Mouse (Mus musculus): ENCODE results near the gene Itga9.
"Not testable (repeated sequence)": the region's sequence is repeated elsewhere in the genome, so short reads cannot be mapped to it uniquely, and the experiment has no call there.

Gene Itga9

GRCm38 (mm10) chr9:118606148-118606816 lies at the start of gene Itga9:
Itga9 (plus strand) TSS chr9:118606690.
- peak; percentile 67 for DNase-seq

GRCm38 (mm10) chr9:118556951-118557780 lies 49.3 kb upstream of the Itga9 start:
- DNase-seq, result peak; percentile 9

DNA sequence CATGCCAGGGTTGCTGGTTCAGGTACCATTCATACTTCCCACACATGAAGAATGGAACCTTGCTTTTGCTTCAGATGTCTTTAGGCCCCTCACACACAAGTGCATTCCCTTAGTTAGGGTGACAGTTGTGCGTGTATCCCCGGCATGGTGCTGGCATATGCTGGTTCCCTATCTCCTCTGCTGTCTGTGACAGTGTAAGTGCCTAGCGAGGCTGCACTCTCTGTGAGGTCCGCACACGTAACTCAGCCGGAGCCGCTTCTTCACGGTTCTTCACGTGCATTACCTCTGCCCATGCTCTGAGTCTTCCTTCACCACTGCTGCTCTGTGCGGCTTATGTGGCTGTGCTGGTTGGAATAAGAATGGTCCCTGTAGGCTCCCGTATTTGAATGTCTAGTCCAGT lies 43.1 kb upstream of the Itga9 start:
- no peak for DNase-seq

- DNase-seq, result no peak
Measured at GRCm38 (mm10) chr9:118563866-118564265, 42.6 kb upstream of the Itga9 start.

DNA sequence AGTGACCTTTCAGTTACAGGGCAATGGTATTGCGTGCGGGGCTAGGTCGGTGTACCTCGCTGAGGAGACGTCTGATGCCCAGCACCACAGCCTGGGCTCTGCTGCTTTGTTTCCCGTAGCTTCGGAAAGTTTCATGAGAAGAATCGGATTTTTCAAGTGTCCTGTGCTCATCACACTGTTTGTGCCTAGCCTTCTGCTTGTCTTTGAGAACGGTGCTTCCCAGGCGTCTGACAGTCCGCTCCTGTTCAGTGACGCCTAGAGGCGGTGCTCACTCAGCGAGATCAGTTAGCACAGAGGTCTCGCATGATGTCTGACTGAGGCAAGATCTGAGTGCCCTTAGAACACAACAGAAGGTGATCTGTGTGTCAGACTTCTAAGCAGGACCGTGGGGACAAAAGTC lies 41.8 kb upstream of the Itga9 start:
- DNase-seq, result no peak

- no peak for DNase-seq
Measured at GRCm38 (mm10) chr9:118569328-118569727, 37.2 kb upstream of the Itga9 start.

DNA sequence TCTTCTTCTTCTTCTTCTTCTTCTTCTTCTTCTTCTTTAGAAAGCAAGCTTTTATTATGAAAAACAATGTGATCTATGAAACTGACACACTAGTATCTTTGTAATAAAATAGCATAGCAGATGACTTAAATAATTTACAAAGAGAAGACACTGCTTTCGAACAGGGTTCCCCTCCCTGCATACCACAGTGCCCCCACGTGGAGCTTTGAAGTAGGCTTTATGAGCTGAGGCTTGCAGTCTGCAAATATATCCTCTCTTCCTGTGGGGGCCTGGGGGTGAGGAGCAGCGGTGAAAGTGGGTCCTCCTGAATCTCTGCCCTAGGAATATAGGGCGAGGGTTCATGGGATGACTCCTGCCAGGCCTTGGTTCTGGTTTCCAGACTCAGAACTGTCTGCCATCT lies 35.6 kb upstream of the Itga9 start:
- DNase-seq, result no peak

GRCm38 (mm10) chr9:118571701-118572100 lies 34.8 kb upstream of the Itga9 start:
- DNase-seq, result no peak

DNA sequence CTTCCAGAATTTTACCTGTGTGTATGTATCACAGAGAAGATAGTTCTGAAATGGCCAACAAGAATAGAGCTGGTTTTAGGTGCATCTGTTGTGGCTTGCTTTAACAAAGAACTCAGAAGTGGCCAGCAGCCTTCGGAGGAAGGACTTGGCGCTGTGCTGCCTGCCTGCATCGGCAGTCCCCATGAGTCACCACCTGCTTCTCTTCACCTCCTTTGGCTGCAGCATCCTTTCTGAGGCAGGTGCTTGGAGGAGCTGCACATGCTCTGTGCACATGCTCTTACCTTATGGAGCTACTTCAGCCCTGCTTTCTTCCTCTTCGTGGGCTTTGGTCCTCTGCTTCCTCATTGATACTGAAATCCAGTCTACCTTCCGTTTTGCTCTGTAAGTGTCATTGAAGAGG lies 31.6 kb upstream of the Itga9 start:
- no peak for DNase-seq

DNA sequence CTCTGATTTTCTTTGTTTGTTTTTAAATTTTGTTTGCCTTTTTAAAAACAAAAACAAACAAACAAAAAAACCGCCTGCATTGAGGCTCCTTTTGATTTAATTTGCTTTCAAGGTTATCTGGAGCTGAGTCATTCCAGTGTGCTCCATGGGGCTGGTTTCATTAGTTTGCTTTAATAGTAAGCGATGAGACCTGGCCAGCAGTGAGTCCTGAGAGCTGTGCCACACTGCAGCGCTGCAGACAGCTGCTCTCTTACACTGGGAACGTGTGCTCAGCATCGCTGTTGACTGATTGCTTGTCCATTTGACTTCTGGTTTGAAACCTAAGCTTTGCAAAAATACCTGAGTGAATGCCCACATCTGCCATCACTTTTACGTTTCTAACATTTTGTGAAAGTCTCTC lies 26.1 kb upstream of the Itga9 start:
- DNase-seq, result no peak

DNA sequence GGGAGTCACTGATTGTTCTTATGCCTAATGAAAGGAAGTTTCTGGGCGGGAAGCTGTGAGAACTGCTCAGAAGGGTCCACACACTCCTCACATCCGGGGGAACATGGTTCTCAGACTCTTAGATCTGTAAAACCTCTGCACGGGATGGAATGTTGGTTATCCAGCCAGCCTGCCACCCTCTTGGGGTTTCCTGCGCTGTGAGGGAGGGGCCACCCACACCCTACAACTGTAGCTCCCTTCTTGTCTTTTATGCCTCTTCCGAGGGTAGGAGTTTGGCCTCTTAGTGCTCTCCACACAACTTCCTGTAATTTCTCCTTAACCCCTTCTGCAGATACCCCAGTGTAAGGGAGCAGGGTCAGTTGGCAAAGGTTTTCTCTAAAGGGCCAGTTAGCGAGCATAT lies 23.7 kb upstream of the Itga9 start:
- no peak for DNase-seq

DNA sequence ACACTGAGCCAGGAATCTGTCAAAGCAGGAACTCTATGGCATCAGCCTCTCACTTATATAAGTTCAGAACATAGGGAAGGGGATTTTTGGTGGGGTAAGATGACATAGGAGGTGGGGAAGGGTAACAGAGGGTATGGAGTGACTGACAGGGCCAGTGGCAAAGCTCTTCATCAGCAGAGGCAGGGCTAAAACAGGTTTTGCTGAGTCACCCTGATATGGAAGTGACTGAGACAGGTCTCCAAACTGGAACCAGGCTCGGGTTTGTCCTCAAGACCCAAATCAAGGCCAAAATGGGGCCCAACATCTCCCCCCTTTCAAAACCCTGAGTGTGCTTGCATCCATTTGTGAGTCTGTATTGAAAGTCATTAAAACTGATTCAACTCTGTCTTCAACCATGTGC lies 21.7 kb upstream of the Itga9 start:
- DNase-seq, result no peak

- no peak for DNase-seq
Measured at GRCm38 (mm10) chr9:118585998-118586397, 20.5 kb upstream of the Itga9 start.

GRCm38 (mm10) chr9:118587115-118587514 lies 19.4 kb upstream of the Itga9 start:
- no peak for DNase-seq

DNA sequence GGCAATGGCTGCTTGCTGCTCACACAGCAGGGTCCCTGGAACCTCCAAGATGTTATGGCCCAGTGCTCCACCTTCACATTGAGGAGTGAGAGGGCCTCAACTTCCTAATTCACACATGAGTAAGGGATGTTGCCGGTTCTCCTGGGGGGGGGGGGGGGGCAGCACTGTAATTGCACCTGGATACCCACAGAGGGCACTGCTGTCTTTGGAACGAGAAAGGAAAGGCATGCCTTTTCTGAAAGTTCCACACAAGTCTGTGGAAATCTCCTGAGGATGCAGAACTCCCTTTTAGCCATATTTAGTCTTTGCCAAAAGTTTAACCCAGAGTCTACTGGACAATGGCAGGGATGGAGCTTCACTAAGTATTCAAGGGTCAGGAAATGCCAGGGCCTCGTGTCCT lies 17.2 kb upstream of the Itga9 start:
- no peak for DNase-seq

DNA sequence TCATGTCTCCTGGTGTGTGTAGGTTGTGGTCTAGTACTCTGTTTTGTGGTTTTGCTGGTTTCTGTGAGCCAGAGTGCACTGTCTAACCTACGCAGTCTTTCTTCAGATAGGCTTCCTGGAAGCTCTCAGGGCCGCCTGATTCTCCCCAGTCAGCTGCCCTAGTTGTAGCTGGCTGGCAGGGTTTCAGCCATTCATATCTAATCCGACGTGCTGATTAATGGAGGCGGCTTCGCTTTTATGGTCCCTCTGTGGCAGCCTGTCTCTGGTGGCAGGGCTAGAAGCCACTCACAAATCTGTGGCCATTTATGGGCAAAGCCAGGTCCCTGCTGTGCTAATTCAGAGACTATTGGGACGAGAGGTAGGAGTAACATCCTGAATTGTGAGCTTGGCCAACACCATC lies 16.3 kb upstream of the Itga9 start:
- DNase-seq, result no peak

DNA sequence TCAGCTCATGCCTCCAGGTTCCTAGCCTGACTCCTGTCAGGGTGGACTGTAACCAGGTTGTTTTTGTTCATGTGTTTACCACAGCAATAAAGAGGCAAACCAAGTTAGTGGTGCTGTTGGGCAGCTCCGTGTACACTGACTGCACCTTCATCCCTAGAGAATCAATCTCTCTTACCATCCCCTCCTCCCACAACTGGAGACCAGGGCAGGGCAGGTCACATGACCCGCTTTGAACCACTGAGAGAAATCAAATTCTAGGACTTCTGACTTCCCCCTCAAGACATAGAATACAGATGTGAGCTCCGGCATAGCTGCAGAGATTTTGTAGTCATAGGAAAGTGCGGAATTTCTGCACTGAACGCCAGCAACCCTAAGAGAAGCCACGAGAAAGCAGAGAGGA lies 14.9 kb upstream of the Itga9 start:
- DNase-seq, result no peak

- peak; percentile 46 for DNase-seq
Measured at GRCm38 (mm10) chr9:118592585-118593249, 13.8 kb upstream of the Itga9 start.

DNA sequence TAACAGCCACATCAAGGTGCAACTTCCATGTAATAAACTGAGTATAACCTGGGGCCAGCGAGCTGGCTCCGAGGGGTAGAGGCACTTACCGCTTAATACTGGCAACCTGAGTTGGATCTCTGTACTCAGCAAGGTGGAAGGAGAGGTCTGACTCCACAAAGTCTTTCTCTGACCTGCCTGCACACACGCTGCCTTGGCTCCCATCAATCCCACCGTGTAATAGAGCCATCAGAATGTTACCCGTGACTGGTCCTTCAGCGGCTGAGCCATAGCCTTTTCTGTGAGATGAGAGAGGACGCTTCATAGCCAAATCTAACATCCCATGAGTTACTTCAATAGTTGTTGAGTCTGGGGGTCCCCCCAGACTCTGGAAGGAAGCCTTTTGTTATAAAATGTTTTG lies 13.0 kb upstream of the Itga9 start:
- DNase-seq, result no peak

- DNase-seq, result no peak
Measured at GRCm38 (mm10) chr9:118596767-118597166, 9.7 kb upstream of the Itga9 start.

DNA sequence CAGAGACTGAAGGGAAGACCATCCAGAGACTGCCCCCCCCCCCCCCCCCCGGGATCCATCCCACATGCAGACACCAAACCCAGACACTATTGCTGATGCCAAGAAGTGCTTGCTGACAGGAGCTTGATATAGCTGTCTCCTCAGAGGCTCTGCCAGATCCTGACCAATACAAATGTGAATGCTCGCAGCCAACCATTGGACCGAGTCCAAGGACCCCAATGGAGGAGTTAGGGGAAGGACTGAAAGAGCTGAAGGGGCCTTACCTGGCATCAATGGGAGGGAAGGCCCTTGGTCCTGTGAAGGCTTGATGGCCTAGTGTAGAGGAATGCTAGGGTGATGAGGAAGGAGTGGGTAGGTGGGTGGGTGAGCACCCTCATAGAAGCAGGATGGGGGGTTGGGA lies 6.1 kb upstream of the Itga9 start:
- not testable (repeated sequence) for DNase-seq

DNA sequence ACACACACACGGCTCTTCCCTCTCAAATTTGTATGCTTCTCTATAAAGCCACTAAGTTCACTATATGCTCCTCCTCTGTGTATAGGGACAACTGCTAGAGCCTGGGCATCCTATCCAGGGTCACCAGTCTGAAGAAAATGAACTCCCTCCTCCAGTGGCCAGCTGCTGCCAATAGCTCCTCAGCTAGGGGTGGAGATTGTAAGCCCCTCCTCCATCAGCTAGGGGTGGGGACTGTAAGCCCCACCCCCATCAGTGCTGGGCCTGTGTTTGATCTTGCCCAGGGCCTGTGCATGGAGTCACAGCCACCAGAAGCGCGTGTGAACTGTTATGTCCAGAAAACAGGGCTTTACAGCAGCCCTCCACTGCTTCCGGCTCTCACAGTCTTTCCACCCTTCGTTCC lies 3.9 kb upstream of the Itga9 start:
- no peak for DNase-seq

GRCm38 (mm10) chr9:118606817-118607371 lies 404 bp downstream of the Itga9 start:
- no peak for DNase-seq
